Mouse (Mus musculus): ENCODE data around the gene Mgat5b. TPM values are rescaled to one million over a fixed set of nuclear protein-coding genes. Genes with fewer than 3 reads are reported as not detected.

Mgat5b gene
- polyA plus RNA-seq, 1 experiment from 2014 or later = 0.69 TPM

DNA sequence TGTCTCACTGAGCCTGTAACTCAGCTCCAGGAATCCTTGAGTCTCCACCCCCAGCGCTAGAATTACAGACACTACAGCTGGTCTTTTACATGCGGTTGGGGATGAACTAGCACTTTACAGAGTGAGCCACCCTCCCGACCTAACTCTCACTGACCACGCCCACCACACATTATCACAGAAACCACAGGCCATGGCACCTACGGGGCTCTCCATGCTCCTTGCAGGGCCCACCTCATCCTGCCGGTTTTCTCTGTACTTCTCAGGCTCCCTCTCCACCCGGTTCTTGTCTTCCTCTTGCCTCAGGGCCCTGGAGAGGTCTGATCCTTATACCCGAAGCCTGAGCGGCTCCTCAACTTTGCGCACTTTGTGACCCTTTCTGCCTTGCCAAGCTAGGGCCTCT, 109.0 kb downstream of the Mgat5b start:
- 43% methylated on average over 10 of the region's 10 CpGs for WGBS
- Histone ChIP-seq H3K4me2 (replicated peaks) (no peak overlapping the region), H3K9ac (no peak overlapping the region), H3K9me3 (no peaks in the 10 kb centered on the region), H3K4me3 (replicated peaks) (no peak overlapping the region), H3K4me1 (replicated peaks) (peaks cover 11% of the 10 kb centered on the region), H3K36me3 (no peaks in the 10 kb centered on the region), H3K27me3 (replicated peaks) (0 out of 2 replicates have a peak, but pooled peaks cover 8% of the 10 kb centered on the region), H3K27ac (no peak overlapping the region)
- peak; percentile 23; the same call in 1 of the 2 replicates for ATAC-seq

DNA sequence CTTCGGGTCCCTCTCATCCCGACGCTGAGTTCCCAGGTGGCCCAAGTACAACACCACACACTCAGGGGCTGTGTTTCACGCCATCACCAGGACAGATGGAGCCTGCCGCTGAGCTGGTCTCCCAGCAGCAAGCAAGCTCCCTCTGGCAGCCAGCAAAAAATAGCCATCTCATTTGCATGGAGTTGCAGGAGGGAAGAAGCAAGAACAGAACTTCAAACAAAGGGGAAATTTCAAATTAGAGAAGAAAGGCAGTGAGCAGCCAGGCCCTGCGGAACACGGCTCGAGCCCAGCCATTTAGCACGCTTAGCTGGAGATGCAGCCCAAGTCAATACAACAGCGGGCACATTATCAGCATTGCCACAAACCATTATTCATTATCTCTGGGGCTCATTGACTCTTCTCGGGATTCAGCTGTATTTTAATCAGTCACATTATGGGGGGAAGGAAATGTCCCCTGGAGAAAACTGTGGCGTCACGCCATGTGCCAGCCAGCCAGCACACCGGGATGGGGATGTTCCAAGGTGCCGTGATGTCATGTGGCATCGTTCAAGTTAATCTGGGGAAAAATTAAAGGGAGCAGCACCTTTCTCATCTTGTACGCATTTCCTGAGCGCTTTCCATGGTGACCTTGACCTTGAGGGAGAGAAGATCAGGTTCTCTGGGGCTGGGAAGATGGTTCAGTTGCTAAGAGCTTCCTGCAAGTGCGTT, 110.4 kb downstream of the Mgat5b start:
- no peak for ATAC-seq

DNA sequence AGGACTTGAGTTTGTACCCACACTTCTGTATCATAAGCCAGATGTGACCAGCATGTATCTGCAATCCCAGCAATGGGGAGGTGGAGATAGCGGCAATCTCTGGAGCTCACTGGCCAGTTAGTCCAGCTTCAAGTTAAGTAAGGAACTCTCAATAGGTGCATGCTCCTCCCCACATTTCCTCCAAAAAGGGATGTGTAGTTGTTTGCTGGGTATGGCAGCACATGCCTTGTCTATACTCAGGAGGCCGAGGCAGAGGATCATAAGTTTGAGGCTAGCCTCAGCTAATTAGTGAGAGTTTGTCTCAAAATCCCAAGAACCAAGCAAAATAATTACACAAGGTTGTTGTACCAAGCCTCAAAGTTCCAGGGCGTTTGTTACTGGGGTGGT, 110.9 kb downstream of the Mgat5b start:
- WGBS = 86% methylated on average over 3 of the region's 3 CpGs

More for the DNA sequence above, 110.4 kb downstream of the Mgat5b start:
- no peak overlapping the region for H3K9ac ChIP-seq
- H3K27me3 ChIP-seq (replicated peaks) = 0 out of 2 replicates have a peak, but pooled peaks cover 8% of the 10 kb centered on the region
- no peak overlapping the region for H3K4me3 ChIP-seq (replicated peaks)
- peaks cover 11% of the 10 kb centered on the region for H3K4me1 ChIP-seq (replicated peaks)
- no peak overlapping the region for H3K4me2 ChIP-seq (replicated peaks)
- H3K27ac ChIP-seq = no peak overlapping the region
- H3K36me3 ChIP-seq = no peaks in the 10 kb centered on the region
- WGBS = 68% methylated on average over 19 of the region's 19 CpGs
- no peaks in the 10 kb centered on the region for H3K9me3 ChIP-seq

DNA sequence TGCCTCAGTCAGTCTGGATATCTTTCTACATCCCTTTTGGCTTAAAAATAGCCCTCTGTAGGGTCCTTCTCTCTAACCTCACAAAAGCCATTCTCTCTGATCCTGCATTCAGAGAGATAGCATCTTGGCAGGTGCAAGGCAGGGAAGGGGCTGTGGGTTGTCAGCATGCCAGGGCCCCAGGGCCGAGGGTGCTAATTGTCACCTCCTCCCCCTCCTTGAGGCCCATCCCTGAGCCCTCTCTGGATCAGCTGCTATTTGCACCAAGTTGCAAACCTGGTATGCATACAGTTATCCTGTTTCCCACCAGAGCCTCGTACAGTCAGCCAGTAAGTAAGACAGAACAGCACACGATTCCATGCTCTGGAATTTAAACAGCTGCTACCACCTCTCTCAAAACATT, 111.4 kb downstream of the Mgat5b start:
- ATAC-seq = no peak
- no peaks in the 10 kb centered on the region for H3K9me3 ChIP-seq
- WGBS = 31% methylated on average over 3 of the region's 3 CpGs
- no peak overlapping the region for H3K4me3 ChIP-seq (replicated peaks)
- no peak overlapping the region for H3K9ac ChIP-seq
- peaks cover 11% of the 10 kb centered on the region for H3K4me1 ChIP-seq (replicated peaks)
- H3K36me3 ChIP-seq = no peaks in the 10 kb centered on the region
- no peak overlapping the region for H3K4me2 ChIP-seq (replicated peaks)
- no peak overlapping the region for H3K27ac ChIP-seq
- H3K27me3 ChIP-seq (replicated peaks) = 0 out of 2 replicates have a peak, but pooled peaks cover 8% of the 10 kb centered on the region

More for the DNA sequence above, 110.9 kb downstream of the Mgat5b start:
- no peak for ATAC-seq
- Histone ChIP-seq H3K27me3 (replicated peaks) (0 out of 2 replicates have a peak, but pooled peaks cover 8% of the 10 kb centered on the region), H3K4me3 (replicated peaks) (no peak overlapping the region), H3K9ac (no peak overlapping the region), H3K27ac (no peak overlapping the region), H3K36me3 (no peaks in the 10 kb centered on the region), H3K4me1 (replicated peaks) (peaks cover 11% of the 10 kb centered on the region), H3K9me3 (no peaks in the 10 kb centered on the region), H3K4me2 (replicated peaks) (no peak overlapping the region)

DNA sequence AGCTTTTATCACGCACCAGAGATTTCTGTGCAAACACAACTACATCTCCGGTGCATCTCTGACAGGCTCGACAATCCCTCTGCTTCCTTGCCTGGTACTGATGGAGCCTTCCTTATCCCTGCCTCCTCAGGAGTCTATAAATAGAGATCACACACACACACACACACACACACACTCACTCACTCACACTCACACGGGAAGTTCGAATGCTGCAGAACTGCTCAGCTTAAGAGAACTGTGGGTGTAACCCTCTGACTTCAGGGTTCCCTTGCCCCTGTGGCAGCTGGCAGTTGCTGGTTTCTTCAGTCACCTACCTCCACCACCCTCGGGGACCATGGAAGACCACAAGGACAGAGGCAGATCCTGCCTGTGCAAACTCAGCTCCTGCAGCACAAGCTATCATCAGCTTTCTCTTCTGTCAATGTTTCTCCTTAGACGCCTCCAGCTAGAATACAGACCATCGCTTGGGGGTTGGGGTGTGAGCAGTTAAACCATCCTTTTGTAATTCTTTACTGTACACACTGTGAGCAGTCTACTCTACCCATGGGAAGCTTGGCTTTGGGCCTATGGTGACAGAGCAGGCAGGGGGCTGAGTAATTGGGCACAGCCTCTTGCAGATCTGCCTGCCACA, 111.9 kb downstream of the Mgat5b start:
- H3K27me3 ChIP-seq (replicated peaks) = 0 out of 2 replicates have a peak, but pooled peaks cover 8% of the 10 kb centered on the region
- peaks cover 11% of the 10 kb centered on the region for H3K4me1 ChIP-seq (replicated peaks)
- no peaks in the 10 kb centered on the region for H3K36me3 ChIP-seq
- H3K27ac ChIP-seq = no peak overlapping the region
- no peak overlapping the region for H3K4me2 ChIP-seq (replicated peaks)
- ATAC-seq = no peak
- H3K4me3 ChIP-seq (replicated peaks) = no peak overlapping the region
- no peak overlapping the region for H3K9ac ChIP-seq
- H3K9me3 ChIP-seq = no peaks in the 10 kb centered on the region
- 35% methylated on average over 8 of the region's 8 CpGs for WGBS

DNA sequence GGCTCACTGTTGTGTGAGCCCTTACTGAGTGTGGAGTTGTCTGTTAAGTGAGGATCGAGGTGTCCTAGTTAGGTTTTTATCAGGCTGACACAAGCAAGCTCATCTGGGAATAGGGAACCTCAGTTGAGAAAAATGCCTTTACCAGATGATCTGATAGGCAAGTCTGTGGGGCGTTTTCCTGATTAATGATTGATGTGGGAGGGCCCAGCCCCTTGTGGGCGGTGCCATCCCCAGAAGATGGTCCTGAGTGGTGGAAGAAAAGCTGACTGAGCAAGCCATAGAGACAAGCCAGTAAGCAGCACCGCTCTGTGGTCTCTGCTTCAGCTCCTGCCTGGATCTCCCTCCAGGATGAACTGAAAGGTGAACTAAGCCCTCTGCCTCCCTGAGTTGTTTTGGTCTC, 112.6 kb downstream of the Mgat5b start:
- H3K36me3 ChIP-seq = no peaks in the 10 kb centered on the region
- H3K4me1 ChIP-seq (replicated peaks) = peaks cover 11% of the 10 kb centered on the region
- H3K27ac ChIP-seq = no peak overlapping the region
- no peaks in the 10 kb centered on the region for H3K9me3 ChIP-seq
- ATAC-seq = peak; percentile 72
- no peak overlapping the region for H3K4me2 ChIP-seq (replicated peaks)
- H3K9ac ChIP-seq = no peak overlapping the region
- H3K4me3 ChIP-seq (replicated peaks) = no peak overlapping the region
- 24% methylated on average over 4 of the region's 4 CpGs for WGBS
- H3K27me3 ChIP-seq (replicated peaks) = 0 out of 2 replicates have a peak, but pooled peaks cover 8% of the 10 kb centered on the region

DNA sequence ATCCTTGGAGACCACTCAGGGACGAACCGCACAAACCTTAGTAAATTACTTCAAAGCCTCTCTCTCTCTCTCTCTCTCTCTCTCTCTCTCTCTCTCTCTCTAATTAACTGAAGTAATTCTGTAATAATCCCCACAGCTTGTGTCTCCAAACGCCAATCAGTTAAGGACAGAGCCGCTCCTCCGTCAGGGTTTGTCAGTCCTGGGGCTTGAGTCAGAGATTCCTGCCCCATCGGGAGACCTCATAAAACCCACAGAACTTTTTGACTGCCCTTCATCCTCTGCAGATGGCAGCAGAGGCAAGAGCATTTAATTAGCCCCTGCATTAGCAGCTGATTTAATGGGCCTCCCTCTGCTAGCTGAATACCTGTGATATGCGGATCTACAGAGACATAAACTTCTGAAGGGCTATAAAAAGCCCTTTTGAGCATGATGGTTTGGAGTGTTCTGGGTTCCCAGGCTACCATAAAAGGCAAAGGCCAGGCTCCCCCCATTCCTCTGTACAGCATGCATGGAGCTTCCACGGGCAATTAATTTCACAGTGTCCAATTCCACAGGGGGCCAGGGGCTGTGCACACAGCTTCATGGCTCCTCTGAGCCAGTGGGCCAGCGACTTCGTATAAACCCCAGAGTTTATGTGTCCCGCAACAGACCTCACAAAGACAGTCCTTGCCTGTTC, 117.1 kb downstream of the Mgat5b start:
- Histone ChIP-seq H3K9ac (no peak overlapping the region), H3K4me1 (replicated peaks) (peaks cover 12% of the 10 kb centered on the region), H3K4me2 (replicated peaks) (no peak overlapping the region), H3K4me3 (replicated peaks) (no peak overlapping the region), H3K27me3 (replicated peaks) (no peaks in the 10 kb centered on the region), H3K9me3 (no peaks in the 10 kb centered on the region), H3K36me3 (no peaks in the 10 kb centered on the region), H3K27ac (no peak overlapping the region)
- ATAC-seq = no peak
- WGBS = 39% methylated on average over 11 of the region's 11 CpGs

Other genes with a start within 250 kb of the Mgat5b start
- gene St6galnac1, start 143.4 kb upstream of the Mgat5b start, polyA plus RNA-seq (2015; fragmentation: Nextera tagmentation; extraction: Ambion mirVana) = not detected in 2 replicates
- 25.5 and 27.9 TPM in 2 replicates for gene Mxra7, start 90.8 kb upstream of the Mgat5b start, polyA plus RNA-seq (2015; fragmentation: Nextera tagmentation; extraction: Ambion mirVana)
- 62.0 and 63.7 TPM in 2 replicates for gene Mettl23, start 75.6 kb upstream of the Mgat5b start, polyA plus RNA-seq (2015; fragmentation: Nextera tagmentation; extraction: Ambion mirVana)
- gene Jmjd6, start 75.4 kb upstream of the Mgat5b start, polyA plus RNA-seq (2015; fragmentation: Nextera tagmentation; extraction: Ambion mirVana) = 81.2 and 88.5 TPM in 2 replicates
- 39.4 and 47.3 TPM in 2 replicates for gene Mfsd11, start 66.4 kb upstream of the Mgat5b start, polyA plus RNA-seq (2015; fragmentation: Nextera tagmentation; extraction: Ambion mirVana)
- gene Srsf2, start 65.8 kb upstream of the Mgat5b start, polyA plus RNA-seq (2015; fragmentation: Nextera tagmentation; extraction: Ambion mirVana) = 723 and 765 TPM in 2 replicates
- 30.4 and 30.7 TPM in 2 replicates for gene Sec14l1, start 196.3 kb downstream of the Mgat5b start, polyA plus RNA-seq (2015; fragmentation: Nextera tagmentation; extraction: Ambion mirVana)